Mouse (Mus musculus) cerebellum, postnatal 4 days (tissue): ENCODE data around the gene Pheta2.
"Not testable (repeated sequence)": the region's sequence is repeated elsewhere in the genome, so short reads cannot be mapped to it uniquely, and the experiment has no call there.

ENCODE experiments used
- DNase-seq, 2 experiments: peaks; one replicate each; pipeline ENCODE4 v3.0.0; 2022; ENCODE audit warnings: low spot score in 2 of 2, mixed read lengths in 1 of 2

Pheta2 gene

DNA sequence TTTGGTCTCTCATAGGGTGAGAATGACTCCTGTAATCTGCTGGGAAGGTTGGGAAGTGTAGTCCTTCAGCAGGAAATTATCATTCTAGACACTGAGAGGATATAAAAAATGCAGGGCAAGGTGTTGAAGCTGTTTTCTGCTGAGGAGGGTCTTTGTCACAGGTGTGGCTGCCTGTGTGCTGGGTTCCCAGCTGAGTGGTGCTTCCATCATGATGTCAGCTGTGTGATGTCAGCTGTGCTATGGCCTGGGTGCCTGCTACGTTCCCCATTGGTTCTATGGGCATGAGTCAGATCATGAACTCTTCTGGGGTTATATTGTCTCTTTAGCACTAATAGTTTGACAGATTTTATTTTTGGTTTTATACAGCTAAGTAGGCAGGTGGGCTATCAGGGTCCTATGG lies 30.1 kb downstream of the Pheta2 start:
- no peak for DNase-seq

DNA sequence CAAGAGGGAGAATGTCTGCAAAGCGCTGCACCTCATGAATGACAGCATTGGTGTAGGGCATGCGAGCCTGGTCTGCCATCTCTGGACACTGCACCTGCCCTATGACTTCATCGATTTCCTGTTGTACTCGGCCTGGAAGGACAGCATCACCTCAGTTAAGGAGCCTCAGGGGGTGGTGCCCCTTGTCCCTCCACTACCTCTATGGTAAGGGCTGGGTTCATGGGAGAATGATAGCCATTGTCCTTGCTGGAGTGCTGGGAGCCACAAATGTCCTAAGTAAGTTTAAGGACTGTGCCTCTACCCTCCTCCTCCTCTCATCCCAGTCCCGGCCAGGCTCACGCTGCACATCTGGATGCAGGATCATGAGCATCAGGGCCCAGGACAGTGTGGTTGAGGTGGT lies 33.7 kb downstream of the Pheta2 start:
- DNase-seq: no peak

DNA sequence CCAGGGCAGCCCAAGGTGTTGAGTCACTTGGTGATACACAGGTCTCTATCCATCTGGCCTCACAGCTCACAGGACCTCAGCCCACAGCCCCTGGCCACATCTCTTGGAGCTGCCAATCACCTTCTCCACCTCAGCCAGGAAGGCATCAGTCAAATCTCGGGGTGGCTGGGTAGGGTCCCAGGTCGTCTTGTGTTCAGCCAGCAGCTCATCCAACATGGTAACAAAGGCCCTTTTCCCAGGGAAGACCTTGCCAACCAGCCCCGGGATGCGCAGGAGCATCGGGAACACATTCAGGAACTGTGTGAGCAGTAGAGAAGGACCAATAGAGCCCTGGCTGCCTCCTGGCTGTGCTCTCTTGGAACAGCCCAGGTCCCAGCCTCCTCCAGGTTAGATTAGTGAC lies 34.2 kb downstream of the Pheta2 start:
- DNase-seq: no peak

DNA sequence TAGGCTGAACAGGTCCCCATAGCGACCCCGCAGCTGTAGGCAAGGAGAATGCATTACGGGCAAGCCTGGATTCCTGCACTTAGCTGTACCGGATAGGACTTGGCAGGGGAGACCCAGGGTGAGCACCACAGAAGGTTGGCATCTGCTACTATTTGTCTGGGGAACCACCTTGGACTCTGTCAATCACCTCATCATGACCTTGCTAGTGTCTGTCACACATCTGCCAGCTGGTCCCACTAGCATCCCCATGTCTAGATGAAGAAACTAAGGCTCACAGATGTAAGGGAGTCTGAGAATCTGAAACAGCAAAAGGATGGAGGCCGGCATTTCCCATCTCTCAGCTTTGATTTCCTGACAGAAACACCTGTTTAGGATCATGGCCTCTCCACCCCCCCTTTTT lies 35.7 kb downstream of the Pheta2 start:
- DNase-seq: no peak

DNA sequence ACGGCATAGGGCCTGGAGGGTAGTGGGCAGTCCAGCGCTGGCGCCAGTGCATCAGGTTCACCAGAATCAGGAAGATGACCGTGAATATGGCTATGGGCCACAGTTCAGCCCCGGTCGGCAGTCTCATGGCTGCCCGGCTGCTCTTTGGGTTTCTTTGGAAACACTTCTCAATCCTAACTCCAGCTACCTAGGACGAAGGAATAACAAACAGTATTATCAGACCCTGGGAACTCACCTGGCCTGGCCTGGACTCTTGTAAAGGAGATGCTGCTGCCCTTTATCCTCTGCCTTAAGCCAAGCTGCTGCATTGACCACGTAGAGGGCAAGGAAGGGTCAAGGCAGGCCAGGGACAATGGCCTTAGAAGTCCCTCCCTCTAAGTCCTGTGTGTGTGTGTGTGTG lies 37.1 kb downstream of the Pheta2 start:
- DNase-seq: no peak

DNA sequence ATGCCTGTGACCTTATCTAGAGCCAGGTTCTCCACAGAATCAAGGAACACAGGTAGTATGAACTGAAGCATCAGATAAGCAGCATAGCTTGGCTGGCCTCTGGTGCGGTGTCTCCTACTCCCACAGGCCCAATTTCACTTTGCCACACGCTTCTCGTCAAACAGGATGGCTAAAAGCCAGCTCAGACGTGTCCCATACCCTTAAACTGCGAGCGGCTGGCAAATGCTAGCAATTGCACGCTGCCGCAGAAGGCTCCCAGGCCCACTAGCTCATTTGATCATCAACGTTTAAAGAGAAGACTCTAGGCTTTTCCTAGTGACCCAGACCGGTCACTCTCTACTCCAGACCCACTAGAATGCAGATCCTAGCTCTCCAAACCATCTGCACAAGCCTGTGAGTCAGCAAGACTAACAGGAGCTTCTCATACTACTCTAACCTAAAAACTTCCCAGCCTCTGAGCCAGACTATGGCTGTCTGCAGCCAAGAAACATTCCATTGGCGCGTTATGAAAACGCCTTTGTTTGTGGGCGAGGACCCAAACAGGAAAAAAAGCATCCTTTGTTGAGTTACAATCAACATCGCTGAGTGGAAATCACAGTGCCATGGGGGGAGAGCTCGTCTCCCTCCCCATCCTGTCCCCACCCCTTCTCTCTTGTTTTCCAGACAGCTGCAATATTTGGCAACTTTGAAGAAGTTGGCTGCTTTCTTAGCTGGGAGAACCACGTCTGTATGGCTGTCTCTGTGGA lies 37.8 kb downstream of the Pheta2 start:
- DNase-seq: no peak

DNA sequence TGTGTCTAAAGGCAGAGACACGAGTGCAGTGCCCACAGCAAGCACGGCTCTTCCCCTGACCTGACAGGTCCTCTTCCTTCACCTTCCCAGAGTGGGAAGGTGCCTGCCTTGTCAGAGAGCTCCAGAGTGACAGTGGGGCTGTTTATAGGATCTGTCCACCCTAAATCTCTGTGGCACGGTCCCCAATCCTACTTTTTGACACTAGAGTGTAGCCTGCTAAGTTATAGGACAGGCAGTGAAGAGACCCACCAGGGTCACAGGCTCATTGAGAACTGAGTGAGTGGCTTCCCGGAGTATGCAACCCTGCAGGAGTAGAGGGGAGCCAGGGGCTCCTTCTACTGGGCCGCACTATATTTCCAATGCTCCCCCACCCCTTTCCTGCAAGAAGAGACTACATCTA lies 39.0 kb downstream of the Pheta2 start:
- DNase-seq: no peak

DNA sequence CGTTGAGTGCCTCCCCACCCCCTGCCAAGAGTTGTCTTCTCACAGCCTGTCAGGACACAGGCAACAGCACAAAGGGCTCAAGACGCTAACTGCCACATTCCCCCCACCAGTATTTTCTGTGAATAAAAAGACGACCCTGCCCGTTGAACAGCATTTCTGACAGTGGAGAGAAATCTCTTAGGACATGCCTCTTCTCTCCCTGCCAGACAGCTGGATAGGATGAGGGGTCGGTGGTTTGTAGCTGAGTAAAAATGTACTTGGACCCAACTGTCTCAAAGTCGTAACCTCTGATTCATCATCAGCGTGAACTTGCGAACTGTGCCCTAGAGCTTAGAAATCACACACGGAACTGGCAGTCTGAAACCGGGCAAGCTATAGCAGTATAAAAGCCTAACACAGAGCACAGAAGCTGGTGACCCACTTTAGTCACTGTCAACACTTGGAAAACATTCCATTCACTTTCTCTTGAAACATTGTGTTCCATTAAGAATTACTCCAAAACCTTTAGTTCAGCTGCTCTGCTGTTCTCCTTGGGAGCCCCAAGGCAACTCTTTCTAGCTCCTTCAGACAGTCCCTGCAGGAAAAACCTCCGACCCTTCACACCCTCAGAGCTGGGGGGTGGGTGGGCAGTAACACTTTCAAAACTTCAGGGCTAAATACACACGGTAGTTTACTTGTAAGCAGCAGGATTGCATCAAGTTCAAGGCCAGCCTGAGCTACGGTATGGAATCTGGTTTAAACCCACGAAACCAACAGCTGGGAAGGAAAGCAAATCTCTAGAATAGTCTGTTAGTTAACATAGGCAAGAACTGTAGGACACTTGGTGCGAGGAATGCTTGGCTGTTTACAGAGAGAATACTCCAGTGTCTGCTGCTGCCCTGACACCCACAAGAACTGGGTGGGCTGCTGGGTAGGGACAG lies 39.8 kb downstream of the Pheta2 start:
- DNase-seq: no peak

DNA sequence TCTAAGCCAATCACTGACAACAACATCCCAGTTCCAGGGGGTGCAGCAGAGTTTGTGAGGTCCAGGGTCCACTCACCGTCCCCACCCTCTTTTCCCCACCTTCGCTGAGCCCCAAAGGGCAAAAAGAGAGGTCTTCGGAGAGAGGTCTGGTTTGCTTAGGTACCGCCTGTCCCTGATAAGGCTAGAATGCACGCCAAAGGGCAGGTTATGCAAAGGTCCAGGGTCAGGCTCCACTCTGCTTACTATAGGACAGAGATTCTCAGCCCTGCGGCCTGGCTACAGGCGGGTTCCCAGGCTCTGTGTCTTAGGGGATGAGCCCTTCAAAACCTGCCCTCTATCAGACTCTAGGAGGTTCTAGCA lies 40.7 kb downstream of the Pheta2 start:
- no peak for DNase-seq

DNA sequence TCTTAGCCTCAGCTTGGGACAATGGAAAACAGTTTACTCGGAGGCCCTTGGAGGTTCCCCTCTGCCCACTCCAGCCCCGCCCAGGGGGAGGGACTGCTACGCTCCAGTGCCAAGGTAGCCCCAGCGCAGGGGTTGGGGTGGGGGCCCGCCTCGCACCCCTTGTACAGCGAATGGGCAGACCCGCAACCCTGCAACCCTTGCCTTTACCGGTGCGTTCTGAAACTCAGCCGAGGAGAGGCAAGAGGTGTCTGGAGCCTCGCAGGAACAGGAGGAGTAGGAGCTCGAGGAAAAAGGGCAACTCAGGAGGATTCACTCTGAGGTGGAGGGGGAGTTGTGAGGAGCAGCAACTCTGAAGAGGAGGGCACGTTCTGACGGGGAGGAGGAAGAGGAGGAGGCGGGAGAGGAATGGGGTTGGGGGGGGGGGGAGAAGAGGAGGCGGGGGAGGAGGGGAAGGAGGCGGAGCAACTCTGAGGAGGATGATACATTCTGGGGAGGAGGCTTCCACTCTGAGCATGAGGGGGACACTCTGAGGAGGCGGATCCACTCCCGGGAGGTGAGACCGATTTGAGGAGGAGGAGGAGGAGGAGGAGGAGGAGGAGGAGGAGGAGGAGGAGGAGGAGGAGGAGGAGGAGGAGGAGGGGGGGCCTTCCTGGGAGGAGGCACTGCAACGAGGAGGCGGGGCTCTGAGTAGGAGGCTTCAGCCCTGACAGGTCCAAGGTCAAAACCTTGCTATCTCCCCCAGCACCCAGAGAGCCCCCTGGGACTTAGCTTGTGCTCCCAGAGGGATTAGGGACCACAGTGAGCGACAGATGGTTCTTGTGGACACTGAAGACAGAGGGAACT lies 41.4 kb downstream of the Pheta2 start, which contains the start of gene Cyp2d22:
Cyp2d22 (minus strand) TSS at position 390 of the 843 bp plus-strand sequence.
- DNase-seq: no peak

DNA sequence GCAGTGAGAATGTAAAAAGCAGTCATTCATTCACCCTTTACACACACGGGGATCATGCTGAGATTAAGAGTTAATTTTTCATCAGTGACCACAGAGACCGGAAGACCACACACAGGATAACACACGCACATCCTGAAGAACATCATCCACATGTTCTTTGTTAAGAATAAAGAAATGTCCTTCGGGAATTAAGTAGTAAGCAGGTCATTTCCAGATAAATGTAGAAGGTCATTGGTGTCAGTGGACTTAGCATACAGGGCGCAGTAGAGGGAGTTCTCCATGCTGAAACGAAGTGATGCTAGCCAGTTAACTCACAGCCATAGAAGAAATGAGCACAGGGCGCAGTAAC lies 41.9 kb downstream of the Pheta2 start:
- no peak for DNase-seq

DNA sequence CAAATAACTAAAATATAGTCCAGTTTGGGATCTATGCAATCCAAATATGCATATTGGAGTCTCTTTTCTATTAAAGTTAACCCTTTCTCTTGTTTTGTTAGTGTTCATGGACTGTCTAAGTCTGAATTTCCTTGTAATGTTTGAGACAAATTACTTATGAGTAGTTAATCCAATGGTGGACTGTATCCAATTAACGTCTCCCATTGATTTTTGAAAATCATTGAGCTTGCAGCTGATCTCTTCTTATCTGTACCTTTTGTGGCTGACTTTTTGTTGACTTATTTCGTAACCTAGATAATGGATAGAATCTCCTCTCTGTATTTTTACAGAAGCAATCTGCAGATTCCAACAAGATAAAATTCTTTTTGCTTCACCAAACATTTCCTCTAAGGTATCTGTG lies 43.7 kb downstream of the Pheta2 start:
- no peak for DNase-seq

DNA sequence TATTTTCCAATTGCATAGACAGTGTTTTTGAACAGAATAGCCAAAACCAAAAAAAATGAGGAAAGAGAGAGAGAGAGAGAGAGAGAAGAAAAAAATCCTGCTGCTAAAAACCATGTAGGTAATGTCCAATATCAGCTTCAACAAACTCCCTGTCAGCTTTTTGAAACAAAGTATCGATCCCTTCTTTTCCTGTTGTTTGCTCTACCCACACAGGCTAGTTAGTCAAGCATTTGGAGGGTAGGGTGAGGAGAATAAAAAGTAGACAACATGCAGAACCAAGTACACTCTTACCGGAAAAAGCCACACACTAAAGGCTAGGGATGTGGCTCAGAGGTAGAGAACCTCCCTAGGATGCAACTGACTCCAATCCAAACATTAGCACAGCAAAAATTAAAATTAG lies 47.0 kb downstream of the Pheta2 start:
- no peak for DNase-seq

DNA sequence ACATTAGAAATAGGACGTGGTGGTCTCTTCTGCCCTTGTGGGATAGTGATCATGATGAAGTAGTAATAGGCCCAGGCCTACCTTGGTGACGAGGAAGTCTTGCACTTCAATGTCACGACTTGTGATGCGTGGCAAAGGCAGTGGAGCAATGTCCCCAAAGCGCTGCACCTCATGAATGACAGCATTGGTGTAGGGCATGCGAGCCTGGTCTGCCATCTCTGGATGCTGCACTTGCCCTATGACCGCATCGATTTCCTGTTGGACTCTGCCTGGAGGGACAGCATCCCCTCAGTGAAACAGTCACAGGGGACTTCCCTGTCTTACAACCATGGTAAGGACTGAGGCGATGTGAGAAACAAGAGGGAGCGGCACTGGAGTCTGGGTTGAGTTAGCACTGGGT lies 51.2 kb downstream of the Pheta2 start:
- not testable (repeated sequence) for DNase-seq

DNA sequence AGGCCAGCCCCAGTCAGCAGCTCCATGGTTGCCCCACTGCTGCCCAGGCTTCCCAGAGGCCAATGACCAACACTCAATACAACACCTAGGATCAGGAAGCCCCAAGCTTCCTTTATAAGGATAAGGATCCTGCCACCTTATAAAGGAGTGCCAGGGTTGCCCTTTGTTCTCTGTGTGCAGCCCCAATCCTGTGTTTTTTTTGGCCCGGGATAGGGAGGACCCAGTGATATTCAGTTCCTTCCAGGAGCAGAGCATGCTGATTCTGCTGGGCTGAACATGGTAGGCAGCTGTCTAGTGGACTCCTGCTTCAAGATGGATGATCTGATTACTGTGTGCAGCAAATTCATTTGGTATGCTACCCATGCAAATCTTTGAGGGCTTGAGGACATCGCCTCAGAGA lies 55.2 kb downstream of the Pheta2 start, which contains the start of gene Cyp2d11:
Cyp2d11 (minus strand) TSS at position 101 of the 400 bp plus-strand sequence.
- not testable (repeated sequence) for DNase-seq
